8 mouse cellular contexts compared by ENCODE assay signal in genomic region chr1:75317241-75318201, GRCm38 (mm10). TPM values are rescaled to one million over a fixed set of nuclear protein-coding genes. Genes with fewer than 3 reads are reported as not detected.
DNase-seq lines count a peak whose midpoint lies in the region; ATAC-seq and TF ChIP-seq lines count a peak whose summit lies in the region.

Gene Dnpep (minus strand): TSS chr1:75317990.

- no peaks in the 10 kb centered on the region for H3K27me3 ChIP-seq in heart, embryonic 12.5 days (replicated peaks)
- no peaks in the 10 kb centered on the region for H3K27me3 ChIP-seq in kidney, postnatal 0 days (ENCODE audit: insufficient read depth, low read length)
- H3K27me3 ChIP-seq in liver, embryonic 11.5 days (replicated peaks; ENCODE audit: control insufficient read depth, insufficient read depth, low read length), result no peaks in the 10 kb centered on the region
- no peaks in the 10 kb centered on the region for H3K27me3 ChIP-seq in stomach, embryonic 14.5 days (ENCODE audit: control insufficient read depth, insufficient read depth, low read length)

- H3K4me3 ChIP-seq in heart, embryonic 12.5 days, result peak within 1 kb of the TSS; percentile 68
- H3K4me3 ChIP-seq in kidney, postnatal 0 days (replicated peaks; ENCODE audit: low read depth, low read length), result peak within 1 kb of the TSS; percentile 72
- H3K4me3 ChIP-seq in liver, embryonic 11.5 days (ENCODE audit: low read depth, low read length), result peak within 1 kb of the TSS; percentile 62
- peak within 1 kb of the TSS; percentile 67 for H3K4me3 ChIP-seq in stomach, embryonic 14.5 days (ENCODE audit: low read depth, low read length)

- peaks cover 31% of the 10 kb centered on the region for H3K36me3 ChIP-seq in heart, embryonic 12.5 days
- peaks cover 19% of the 10 kb centered on the region for H3K36me3 ChIP-seq in kidney, postnatal 0 days (ENCODE audit: insufficient read depth, low read length)
- H3K36me3 ChIP-seq in liver, embryonic 11.5 days (ENCODE audit: control insufficient read depth, insufficient read depth, low read length), result peaks cover 4% of the 10 kb centered on the region; the same call in 1 of the 2 replicates
- H3K36me3 ChIP-seq in stomach, embryonic 14.5 days (ENCODE audit: control insufficient read depth, insufficient read depth, low read length), result peaks cover 26% of the 10 kb centered on the region

- H3K4me1 ChIP-seq in heart, embryonic 12.5 days (replicated peaks), result peaks cover 11% of the 10 kb centered on the region
- peaks cover 6% of the 10 kb centered on the region; the same call in 1 of the 2 replicates for H3K4me1 ChIP-seq in kidney, postnatal 0 days (replicated peaks; ENCODE audit: insufficient read depth, low read length)
- H3K4me1 ChIP-seq in liver, embryonic 11.5 days (replicated peaks; ENCODE audit: control insufficient read depth, insufficient read depth, low read length), result peaks cover 12% of the 10 kb centered on the region
- H3K4me1 ChIP-seq in stomach, embryonic 14.5 days (ENCODE audit: control insufficient read depth, insufficient read depth, low read length), result peaks cover 7% of the 10 kb centered on the region

- peak within 1 kb of the TSS; percentile 77 for H3K9ac ChIP-seq in heart, embryonic 12.5 days
- peak within 1 kb of the TSS; percentile 69 for H3K9ac ChIP-seq in kidney, postnatal 0 days (ENCODE audit: low read depth, low read length)
- H3K9ac ChIP-seq in liver, embryonic 11.5 days (ENCODE audit: low read depth, low read length), result peak within 1 kb of the TSS; percentile 72
- H3K9ac ChIP-seq in stomach, embryonic 14.5 days (replicated peaks; ENCODE audit: low read depth, low read length), result peak within 1 kb of the TSS; percentile 64

- peak within 1 kb of the TSS; percentile 92 for H3K27ac ChIP-seq in heart, embryonic 12.5 days (ENCODE audit: poor library complexity, severe bottlenecking)
- H3K27ac ChIP-seq in kidney, postnatal 0 days, result peak within 1 kb of the TSS; percentile 96
- H3K27ac ChIP-seq in liver, embryonic 11.5 days (ENCODE audit: low read depth, low read length), result peak within 1 kb of the TSS; percentile 87
- H3K27ac ChIP-seq in stomach, embryonic 14.5 days (ENCODE audit: low read length), result peak within 1 kb of the TSS; percentile 90

- peak; percentile 82 for TF ChIP-seq CTCF in kidney, postnatal 0 days (IDR thresholded peaks at IDR 0.05; ENCODE audit: low read depth)

- ATAC-seq in erythroid progenitor cell, adult 5-6 weeks (replicated peaks; ENCODE audit: low FRiP score, poor library complexity, severe bottlenecking), result peak; percentile 85
- ATAC-seq in heart, embryonic 12.5 days (ENCODE audit: insufficient number of reproducible peaks, low FRiP score), result peak; percentile 98
- ATAC-seq in kidney, postnatal 0 days (replicated peaks; ENCODE audit: low FRiP score, low read depth), result peak; percentile 97
- ATAC-seq in liver, embryonic 11.5 days (replicated peaks; ENCODE audit: low FRiP score), result peak; percentile 96
- ATAC-seq in stomach, embryonic 14.5 days (ENCODE audit: insufficient number of reproducible peaks, insufficient read depth, low FRiP score, low read depth), result peak; percentile 97

- no peaks in the 10 kb centered on the region for H3K9me3 ChIP-seq in heart, embryonic 12.5 days (replicated peaks)
- no peaks in the 10 kb centered on the region for H3K9me3 ChIP-seq in kidney, postnatal 0 days (replicated peaks; ENCODE audit: low read length)
- no peaks in the 10 kb centered on the region for H3K9me3 ChIP-seq in liver, embryonic 11.5 days (ENCODE audit: control insufficient read depth, low read length)
- H3K9me3 ChIP-seq in stomach, embryonic 14.5 days (ENCODE audit: control insufficient read depth, low read depth, low read length), result no peaks in the 10 kb centered on the region

- under 1% methylated on average over 91 of the region's 92 CpGs for WGBS in heart, embryonic 12.5 days
- under 1% methylated on average over 92 of the region's 92 CpGs for WGBS in kidney, postnatal 0 days
- under 1% methylated on average over 92 of the region's 92 CpGs for WGBS in liver, embryonic 11.5 days
- under 1% methylated on average over 90 of the region's 92 CpGs for WGBS in stomach, embryonic 14.5 days

- DNase-seq in CD4-positive helper T cell, adult 2 months (ENCODE audit: low read depth, low spot score), result peak; percentile 100
- DNase-seq in brain, embryonic 18.5 days (ENCODE audit: low read depth, low spot score), result peak; percentile 100
- DNase-seq in kidney, postnatal 0 days (ENCODE audit: low spot score), result peak; percentile 100
- DNase-seq in liver, embryonic 11.5 days (ENCODE audit: low spot score), result peak; percentile 100
- peak; percentile 100 for DNase-seq in naive thymus-derived CD4-positive, alpha-beta T cell, adult 2 months (ENCODE audit: low read depth)

- peak within 1 kb of the TSS; percentile 92 for H3K4me2 ChIP-seq in heart, embryonic 12.5 days
- H3K4me2 ChIP-seq in kidney, postnatal 0 days (ENCODE audit: low read length), result peak within 1 kb of the TSS; percentile 71
- peak within 1 kb of the TSS; percentile 93 for H3K4me2 ChIP-seq in liver, embryonic 11.5 days
- peak within 1 kb of the TSS; percentile 72 for H3K4me2 ChIP-seq in stomach, embryonic 14.5 days (replicated peaks; ENCODE audit: low read depth, low read length)

RNA-seq across cellular contexts. Expression of gene Dnpep, which starts in this region (rescaled TPM):
- 7.5 and 7.6 TPM in 2 replicates for total RNA-seq in erythroid progenitor cell, adult 5-6 weeks (2015; ENCODE audit: low replicate concordance)
- total RNA-seq in erythroid progenitor cell, adult 5-6 weeks (2017; ENCODE audit: low replicate concordance), result 1.7 and 6.5 TPM in 2 replicates
- 113 TPM in 2 replicates for polyA plus RNA-seq in heart, embryonic 12.5 days (2016; fragmentation: Nextera tagmentation; extraction: Ambion mirVana)
- polyA plus RNA-seq in kidney, postnatal 0 days (2015; fragmentation: Nextera tagmentation; extraction: Ambion mirVana), result 128 and 137 TPM in 2 replicates
- polyA plus RNA-seq in liver, embryonic 11.5 days (2014; fragmentation: Nextera tagmentation; extraction: Ambion mirVana), result 83.7 and 98.7 TPM in 2 replicates
- 126 and 127 TPM in 2 replicates for polyA plus RNA-seq in stomach, embryonic 14.5 days (2014; fragmentation: Nextera tagmentation; extraction: Ambion mirVana)

Comparison
In these comparisons a context has a peak if more than half of its experiments do, and no peak if none do; other contexts are left out.
1. Peak in every context shown above with its lines: DNase-seq, ATAC-seq, H3K4me3 ChIP-seq and H3K27ac ChIP-seq.